Mouse (Mus musculus) forebrain, embryonic 14.5 days (tissue): ENCODE data around the gene Rpl29. TPM values are rescaled to one million over a fixed set of nuclear protein-coding genes. Genes with fewer than 3 reads are reported as not detected.

Source experiments
- ATAC-seq: fragments of 200-750 bp; cut with Nextera tagmentation; 2 replicates; pipeline ENCODE4 v1.8.0; 2017; ENCODE audit warnings: mild to moderate bottlenecking, moderate library complexity
- DNase-seq: peaks from one replicate; pipeline ENCODE4 v3.0.0-alpha.2; 2015; ENCODE audit warnings: low spot score
- H3K27ac ChIP-seq: fragments of 300-500 bp; sonication (generic); 2 replicates; pipeline ENCODE4 v1.5.1; 2014; ENCODE audit warnings: low read depth, mild to moderate bottlenecking, control low read depth, low read length, moderate library complexity
- H3K27me3 ChIP-seq: fragments of 300-500 bp; sonication (generic); replicated peaks from 2 replicates; pipeline ENCODE4 v1.6.1; 2014; ENCODE audit warnings: low read length, control low read depth, mixed read lengths; ENCODE audit not compliant: control insufficient read depth, insufficient read depth
- H3K36me3 ChIP-seq: fragments of 300-500 bp; sonication (generic); 2 replicates; pipeline ENCODE4 v1.6.1; 2014; ENCODE audit warnings: low read length, control low read depth; ENCODE audit not compliant: control insufficient read depth, insufficient read depth
- H3K4me1 ChIP-seq: fragments of 300-500 bp; sonication (generic); 2 replicates; pipeline ENCODE4 v1.6.1; 2014; ENCODE audit warnings: antibody characterized with exemption, low read length, control low read depth; ENCODE audit not compliant: control insufficient read depth, insufficient read depth
- H3K4me2 ChIP-seq: fragments of 300-500 bp; sonication (generic); 2 replicates; pipeline ENCODE4 v1.6.1; 2014; ENCODE audit warnings: mild to moderate bottlenecking, control low read depth, low read length
- H3K4me3 ChIP-seq: fragments of 300-500 bp; sonication (generic); 2 replicates; pipeline ENCODE4 v1.5.1; 2014; ENCODE audit warnings: low read depth, low read length, control low read depth
- H3K9ac ChIP-seq: fragments of 300-500 bp; sonication (generic); 2 replicates; pipeline ENCODE4 v1.6.1; 2014; ENCODE audit warnings: mild to moderate bottlenecking, low read length, control low read depth, moderate library complexity
- H3K9me3 ChIP-seq: fragments of 300-500 bp; sonication (generic); replicated peaks from 2 replicates; pipeline ENCODE4 v1.6.1; 2016; ENCODE audit warnings: low read length, control low read depth, mixed read lengths; ENCODE audit not compliant: control insufficient read depth
- WGBS: fragments of 180-500 bp; shearing (Covaris S2); extraction: QIAGEN DNeasy Blood & Tissue Kit; methylation state at CpG from one replicate; pipeline ENCODE4 v1.1.7; 2014; 5-methylcytosine and 5-hydroxymethylcytosine counted together
- polyA plus RNA-seq: library from polyadenylated mRNA; unstranded; fragments of >200 nt; fragmentation: Nextera tagmentation; extraction: Ambion mirVana; gene quantifications from 2 replicates; pipeline ENCODE4 v1.2.1, GENCODE M21; 2014

The Rpl29 gene
- polyA plus RNA-seq, 1 experiment from 2014 or later: 924 TPM

DNA sequence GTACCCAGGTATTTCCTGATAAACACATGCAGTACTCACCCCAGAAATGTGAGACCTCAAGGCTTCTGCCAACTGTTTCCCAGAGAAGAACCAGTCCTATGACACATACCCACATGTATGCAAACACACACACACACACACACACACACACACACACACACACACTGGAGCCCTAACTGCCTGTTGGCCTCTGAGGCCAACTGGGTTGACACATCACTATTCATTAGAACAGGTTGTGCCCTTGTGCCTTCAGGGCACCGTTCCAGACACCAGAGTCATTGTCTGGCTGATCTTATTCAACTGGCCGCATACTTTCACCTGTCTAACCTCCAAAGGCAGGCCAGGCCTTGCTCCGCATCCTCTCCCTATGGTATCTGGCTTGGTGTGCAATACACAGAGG lies 17.0 kb upstream of the Rpl29 start:
- Histone ChIP-seq H3K36me3 (no peaks in the 10 kb centered on the region), H3K4me2 (no peak overlapping the region), H3K4me1 (peaks cover 5% of the 10 kb centered on the region; the same call in 1 of the 2 replicates), H3K27me3 (no peaks in the 10 kb centered on the region), H3K27ac (no peak overlapping the region), H3K9me3 (0 out of 2 replicates have a peak, but pooled peaks cover 2% of the 10 kb centered on the region), H3K4me3 (no peak overlapping the region), H3K9ac (no peak overlapping the region)
- DNase-seq (no peak), ATAC-seq (no peak)
- WGBS: 82% methylated on average over 3 of the region's 3 CpGs

DNA sequence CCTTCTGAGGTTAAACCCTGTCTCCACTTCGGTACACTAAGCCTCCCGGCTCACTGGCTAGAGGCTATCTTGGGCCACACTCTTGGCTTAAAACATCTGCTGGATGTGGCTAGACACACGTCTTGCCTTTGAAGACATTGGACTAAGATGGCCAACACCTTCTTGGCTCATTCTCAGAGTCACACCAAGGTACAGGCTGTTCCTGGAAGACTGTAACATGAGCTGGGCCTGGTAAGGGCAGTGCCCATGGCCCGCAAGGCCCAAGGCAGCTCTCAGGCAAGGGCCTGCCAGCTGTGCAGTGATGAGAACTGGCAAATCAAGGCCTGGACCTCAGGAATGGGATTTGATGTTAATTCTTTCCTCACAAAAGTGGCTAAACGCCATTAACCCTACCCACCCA lies 15.6 kb upstream of the Rpl29 start:
- no peak overlapping the region for H3K9ac ChIP-seq
- 0 out of 2 replicates have a peak, but pooled peaks cover 2% of the 10 kb centered on the region for H3K9me3 ChIP-seq
- H3K27me3 ChIP-seq: no peaks in the 10 kb centered on the region
- DNase-seq: no peak
- WGBS: 88% methylated on average over 5 of the region's 5 CpGs
- H3K36me3 ChIP-seq: no peaks in the 10 kb centered on the region
- H3K4me1 ChIP-seq: peaks cover 18% of the 10 kb centered on the region; the same call in 1 of the 2 replicates
- H3K4me2 ChIP-seq: no peak overlapping the region
- no peak for ATAC-seq
- H3K27ac ChIP-seq: no peak overlapping the region
- H3K4me3 ChIP-seq: no peak overlapping the region

DNA sequence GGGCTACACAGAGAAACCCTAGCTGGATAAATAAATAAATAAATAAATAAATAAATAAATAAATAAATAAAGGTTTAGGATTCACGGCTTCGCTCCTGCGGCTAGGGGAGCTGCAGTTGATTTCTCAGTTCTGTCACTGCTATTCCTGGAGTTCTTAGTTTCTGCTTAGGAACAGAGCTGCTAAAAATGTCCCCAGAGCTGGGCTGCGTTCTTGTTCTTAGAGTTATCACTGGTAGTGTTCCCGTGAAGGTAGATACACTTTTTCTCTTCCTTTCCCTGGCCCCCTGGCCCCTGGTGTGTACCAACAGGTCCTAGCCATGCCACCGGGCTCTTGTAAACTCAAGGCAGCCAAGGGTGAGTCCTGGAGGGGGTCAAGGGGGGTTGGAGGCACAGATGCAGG lies 12.4 kb upstream of the Rpl29 start:
- H3K9ac ChIP-seq: no peak overlapping the region
- WGBS: 90% methylated on average over 6 of the region's 6 CpGs
- no peak for DNase-seq
- no peaks in the 10 kb centered on the region for H3K27me3 ChIP-seq
- no peaks in the 10 kb centered on the region for H3K36me3 ChIP-seq
- H3K4me2 ChIP-seq: no peak overlapping the region
- no peak overlapping the region for H3K4me3 ChIP-seq
- H3K27ac ChIP-seq: no peak overlapping the region
- peaks cover 22% of the 10 kb centered on the region; the same call in 1 of the 2 replicates for H3K4me1 ChIP-seq
- ATAC-seq: no peak
- H3K9me3 ChIP-seq: no peaks in the 10 kb centered on the region

DNA sequence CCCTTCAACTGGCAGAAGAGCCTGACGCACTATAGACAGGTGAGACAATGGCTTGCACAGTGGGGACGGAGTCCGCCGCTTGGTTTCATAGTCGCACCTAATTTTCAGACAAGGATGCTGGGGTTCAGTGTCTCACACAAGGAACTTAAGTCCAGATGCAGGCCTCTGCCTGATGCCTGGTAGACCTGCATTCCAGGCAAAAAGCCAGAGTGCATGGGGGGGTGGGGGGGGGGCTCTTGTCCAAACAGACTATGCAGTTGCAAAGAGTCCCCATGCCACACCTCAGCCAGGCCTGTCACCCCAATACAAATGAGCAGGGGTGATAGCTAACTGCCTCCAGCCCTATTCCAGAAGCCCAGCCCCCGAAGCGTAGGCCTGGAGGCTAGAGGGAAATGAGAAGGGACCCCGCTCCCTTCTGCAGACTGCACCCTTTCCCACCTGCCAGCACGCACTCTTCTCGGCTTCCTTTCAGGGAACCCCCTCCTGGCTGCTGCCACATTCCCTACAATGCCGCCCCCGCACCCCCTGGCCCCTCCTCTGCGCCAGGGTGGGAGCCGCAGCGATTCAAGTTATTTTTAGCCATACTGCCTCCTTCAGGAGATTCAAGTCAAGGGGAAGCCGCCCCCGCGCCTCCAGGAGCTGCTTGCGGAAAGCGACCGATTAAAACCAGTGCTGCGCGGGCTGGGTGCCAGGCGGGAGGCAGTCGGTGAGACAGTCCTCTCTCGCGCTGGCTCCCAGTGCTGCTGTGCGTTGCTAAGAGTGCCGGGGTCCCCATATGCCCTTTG lies 11.2 kb upstream of the Rpl29 start:
- Histone ChIP-seq H3K36me3 (no peaks in the 10 kb centered on the region), H3K4me1 (peaks cover 22% of the 10 kb centered on the region; the same call in 1 of the 2 replicates), H3K9ac (peak overlapping the region; percentile 62), H3K9me3 (no peaks in the 10 kb centered on the region), H3K27me3 (no peaks in the 10 kb centered on the region), H3K4me3 (peak overlapping the region; percentile 16), H3K4me2 (peak overlapping the region; percentile 51), H3K27ac (0 out of 2 replicates have a peak overlapping the region, but pooled peaks have one; percentile 1)
- DNase-seq (peak; percentile 93), ATAC-seq (peak; percentile 76)
- whole genome bisulfite sequencing: 15% methylated on average over 29 of the region's 29 CpGs

GRCm38 (mm10) chr9:106420608-106421007 lies 8.6 kb upstream of the Rpl29 start:
- H3K4me2 ChIP-seq: peak overlapping the region; percentile 26
- H3K4me3 ChIP-seq: no peak overlapping the region
- 0% methylated on average over 2 of the region's 2 CpGs for WGBS
- no peak overlapping the region for H3K9ac ChIP-seq
- no peak overlapping the region for H3K27ac ChIP-seq
- DNase-seq (peak; percentile 31), ATAC-seq (no peak)
- H3K27me3 ChIP-seq: no peaks in the 10 kb centered on the region
- H3K9me3 ChIP-seq: no peaks in the 10 kb centered on the region
- no peaks in the 10 kb centered on the region for H3K36me3 ChIP-seq
- peaks cover 22% of the 10 kb centered on the region; the same call in 1 of the 2 replicates for H3K4me1 ChIP-seq

- Histone ChIP-seq H3K36me3 (no peaks in the 10 kb centered on the region), H3K4me1 (peaks cover 22% of the 10 kb centered on the region; the same call in 1 of the 2 replicates), H3K4me2 (peak overlapping the region; percentile 26), H3K27me3 (no peaks in the 10 kb centered on the region), H3K4me3 (no peak overlapping the region), H3K9me3 (no peaks in the 10 kb centered on the region), H3K27ac (no peak overlapping the region), H3K9ac (0 out of 2 replicates have a peak overlapping the region, but pooled peaks have one; percentile 3)
- DNase-seq (no peak), ATAC-seq (peak; percentile 38)
- WGBS: 11% methylated on average over 18 of the region's 18 CpGs
Observed at GRCm38 (mm10) chr9:106421033-106421864, 8.0 kb upstream of the Rpl29 start.

DNA sequence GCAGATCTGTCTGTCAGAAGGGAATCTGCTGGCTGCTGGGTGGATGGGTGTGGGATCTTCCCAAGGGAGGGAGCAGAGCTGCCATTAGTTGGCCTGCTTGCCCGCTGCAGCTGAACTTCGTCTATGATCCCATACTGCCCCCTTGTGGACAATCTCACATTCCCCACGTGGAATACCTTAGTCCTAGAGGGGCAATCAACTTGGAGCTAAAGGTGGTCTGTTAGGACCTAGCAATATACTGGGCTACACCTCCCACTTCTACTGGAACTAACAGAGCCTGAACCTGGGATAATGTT lies 7.4 kb upstream of the Rpl29 start:
- no peaks in the 10 kb centered on the region for H3K36me3 ChIP-seq
- DNase-seq: peak; percentile 95
- no peaks in the 10 kb centered on the region for H3K27me3 ChIP-seq
- H3K9me3 ChIP-seq: no peaks in the 10 kb centered on the region
- 1% methylated on average over 3 of the region's 3 CpGs for WGBS
- H3K9ac ChIP-seq: 0 out of 2 replicates have a peak overlapping the region, but pooled peaks have one; percentile 3
- no peak overlapping the region for H3K4me3 ChIP-seq
- H3K4me1 ChIP-seq: peaks cover 22% of the 10 kb centered on the region; the same call in 1 of the 2 replicates
- H3K27ac ChIP-seq: no peak overlapping the region
- peak; percentile 78 for ATAC-seq
- peak overlapping the region; percentile 26; the same call in 1 of the 2 replicates for H3K4me2 ChIP-seq

GRCm38 (mm10) chr9:106428719-106429220 lies 484 bp upstream of the Rpl29 start:
- peak; percentile 62 for ATAC-seq
- 16% methylated on average over 11 of the region's 11 CpGs for WGBS
- DNase-seq: no peak
- no peaks in the 10 kb centered on the region for H3K9me3 ChIP-seq
- H3K4me2 ChIP-seq: peak overlapping the region; percentile 77
- peaks cover 4% of the 10 kb centered on the region for H3K4me1 ChIP-seq
- peak overlapping the region; percentile 74 for H3K9ac ChIP-seq
- H3K27me3 ChIP-seq: no peaks in the 10 kb centered on the region
- peak overlapping the region; percentile 90 for H3K4me3 ChIP-seq
- H3K27ac ChIP-seq: peak overlapping the region; percentile 93
- peaks cover 31% of the 10 kb centered on the region for H3K36me3 ChIP-seq
